Mouse (Mus musculus) kidney, embryonic 15.5 days (tissue): ENCODE data around the gene Il34. TPM values are rescaled to one million over a fixed set of nuclear protein-coding genes. Genes with fewer than 3 reads are reported as not detected.

Experiments used
- ATAC-seq: fragments of 200-750 bp; cut with Nextera tagmentation; replicated peaks from 2 replicates; pipeline ENCODE4 v1.8.0; 2017; ENCODE audit warnings: moderate TSS enrichment; ENCODE audit not compliant: low FRiP score
- H3K27ac ChIP-seq: fragments of 300-500 bp; sonication (generic); 2 replicates; pipeline ENCODE4 v1.5.1; 2015; ENCODE audit warnings: mild to moderate bottlenecking, inconsistent platforms
- H3K27me3 ChIP-seq: fragments of 300-500 bp; sonication (generic); 2 replicates; pipeline ENCODE4 v1.6.1; 2015; ENCODE audit warnings: inconsistent platforms
- H3K36me3 ChIP-seq: fragments of 300-500 bp; sonication (generic); 2 replicates; pipeline ENCODE4 v1.6.1; 2015; ENCODE audit warnings: inconsistent platforms
- H3K4me1 ChIP-seq: fragments of 300-500 bp; sonication (generic); 2 replicates; pipeline ENCODE4 v1.6.1; 2015; ENCODE audit warnings: inconsistent platforms
- H3K4me2 ChIP-seq: fragments of 300-500 bp; sonication (generic); 2 replicates; pipeline ENCODE4 v1.6.1; 2015; ENCODE audit warnings: moderate library complexity, mild to moderate bottlenecking, inconsistent platforms
- H3K4me3 ChIP-seq: fragments of 300-500 bp; sonication (generic); replicated peaks from 2 replicates; pipeline ENCODE4 v1.5.1; 2015; ENCODE audit warnings: mild to moderate bottlenecking, inconsistent platforms
- H3K9ac ChIP-seq: fragments of 300-500 bp; sonication (generic); 2 replicates; pipeline ENCODE4 v1.6.1; 2015; ENCODE audit warnings: mild to moderate bottlenecking, inconsistent platforms
- H3K9me3 ChIP-seq: fragments of 300-500 bp; sonication (generic); replicated peaks from 2 replicates; pipeline ENCODE4 v1.6.1; 2016; ENCODE audit warnings: inconsistent platforms
- WGBS: fragments of 180-500 bp; shearing (Covaris S2); methylation state at CpG from one replicate; pipeline ENCODE4 v1.1.7; 2015; ENCODE audit warnings: mixed read lengths; 5-methylcytosine and 5-hydroxymethylcytosine counted together
- polyA plus RNA-seq: library from polyadenylated mRNA; unstranded; fragments of >200 nt; fragmentation: Nextera tagmentation; extraction: Ambion mirVana; gene quantifications from 2 replicates; pipeline ENCODE4 v1.2.1, GENCODE M21; 2015

The Il34 gene
- polyA plus RNA-seq, 1 experiment from 2014 or later, result 2.0 TPM

- Histone ChIP-seq H3K27ac (peak overlapping the region; percentile 68), H3K9me3 (no peaks in the 10 kb centered on the region), H3K36me3 (no peaks in the 10 kb centered on the region), H3K27me3 (no peaks in the 10 kb centered on the region), H3K4me2 (no peak overlapping the region), H3K4me1 (peaks cover 20% of the 10 kb centered on the region), H3K9ac (no peak overlapping the region), H3K4me3 (no peak overlapping the region)
- 53% methylated on average over 3 of the region's 3 CpGs for WGBS
- peak; percentile 66; the same call in 1 of the 2 replicates for ATAC-seq
These were observed 31.7 kb downstream of the Il34 start for GRCm38 (mm10) chr8:110774047-110774446.

- Histone ChIP-seq H3K9ac (no peak overlapping the region), H3K36me3 (no peaks in the 10 kb centered on the region), H3K4me3 (no peak overlapping the region), H3K4me1 (peaks cover 20% of the 10 kb centered on the region), H3K4me2 (no peak overlapping the region), H3K27ac (no peak overlapping the region), H3K27me3 (no peaks in the 10 kb centered on the region), H3K9me3 (no peaks in the 10 kb centered on the region)
- 67% methylated on average over 7 of the region's 7 CpGs for WGBS
- ATAC-seq, result no peak
These were observed 33.3 kb downstream of the Il34 start for GRCm38 (mm10) chr8:110772452-110772851.

- Histone ChIP-seq H3K27me3 (no peaks in the 10 kb centered on the region), H3K4me2 (no peak overlapping the region), H3K4me1 (peaks cover 4% of the 10 kb centered on the region; the same call in 1 of the 2 replicates), H3K9me3 (no peaks in the 10 kb centered on the region), H3K27ac (no peak overlapping the region), H3K36me3 (no peaks in the 10 kb centered on the region), H3K4me3 (no peak overlapping the region), H3K9ac (no peak overlapping the region)
- 87% methylated on average over 6 of the region's 6 CpGs for WGBS
- ATAC-seq, result no peak
These were observed 38.5 kb downstream of the Il34 start for GRCm38 (mm10) chr8:110767261-110767660.

GRCm38 (mm10) chr8:110764671-110765070 lies 41.1 kb downstream of the Il34 start:
- H3K4me3 ChIP-seq, result no peak overlapping the region
- H3K4me1 ChIP-seq, result peaks cover 23% of the 10 kb centered on the region
- WGBS, result 83% methylated on average over 3 of the region's 3 CpGs
- H3K27me3 ChIP-seq, result no peaks in the 10 kb centered on the region
- no peaks in the 10 kb centered on the region for H3K9me3 ChIP-seq
- H3K9ac ChIP-seq, result no peak overlapping the region
- H3K36me3 ChIP-seq, result no peaks in the 10 kb centered on the region
- no peak overlapping the region for H3K4me2 ChIP-seq
- ATAC-seq, result no peak
- H3K27ac ChIP-seq, result no peak overlapping the region

- WGBS, result 55% methylated on average over 6 of the region's 6 CpGs
- no peak for ATAC-seq
- H3K9ac ChIP-seq, result no peak overlapping the region
These were observed 43.7 kb downstream of the Il34 start for GRCm38 (mm10) chr8:110761988-110762387.

GRCm38 (mm10) chr8:110761185-110761584 lies 44.5 kb downstream of the Il34 start:
- Histone ChIP-seq H3K27me3 (no peaks in the 10 kb centered on the region), H3K9ac (no peak overlapping the region), H3K4me1 (peaks cover 23% of the 10 kb centered on the region), H3K4me3 (no peak overlapping the region), H3K27ac (peak overlapping the region; percentile 33; the same call in 1 of the 2 replicates), H3K4me2 (no peak overlapping the region), H3K9me3 (no peaks in the 10 kb centered on the region), H3K36me3 (no peaks in the 10 kb centered on the region)
- 44% methylated on average over 5 of the region's 5 CpGs for WGBS
- ATAC-seq, result peak; percentile 70

More at GRCm38 (mm10) chr8:110761988-110762387, 43.7 kb downstream of the Il34 start:
- Histone ChIP-seq H3K4me2 (no peak overlapping the region), H3K4me1 (peaks cover 23% of the 10 kb centered on the region), H3K9me3 (no peaks in the 10 kb centered on the region), H3K27ac (no peak overlapping the region), H3K27me3 (no peaks in the 10 kb centered on the region), H3K4me3 (no peak overlapping the region), H3K36me3 (no peaks in the 10 kb centered on the region)

GRCm38 (mm10) chr8:110760280-110760940 lies 45.3 kb downstream of the Il34 start:
- Histone ChIP-seq H3K4me2 (no peak overlapping the region), H3K4me1 (peaks cover 23% of the 10 kb centered on the region), H3K4me3 (no peak overlapping the region), H3K9ac (no peak overlapping the region), H3K27ac (peak overlapping the region; percentile 33), H3K27me3 (no peaks in the 10 kb centered on the region), H3K36me3 (no peaks in the 10 kb centered on the region), H3K9me3 (no peaks in the 10 kb centered on the region)
- ATAC-seq, result no peak
- WGBS, result 66% methylated on average over 7 of the region's 7 CpGs

- Histone ChIP-seq H3K4me3 (no peak overlapping the region), H3K9ac (no peak overlapping the region), H3K4me2 (no peak overlapping the region), H3K27ac (no peak overlapping the region), H3K9me3 (no peaks in the 10 kb centered on the region), H3K27me3 (no peaks in the 10 kb centered on the region), H3K4me1 (peaks cover 28% of the 10 kb centered on the region), H3K36me3 (no peaks in the 10 kb centered on the region)
- WGBS, result 76% methylated on average over 5 of the region's 5 CpGs
- no peak for ATAC-seq
These were observed 49.5 kb downstream of the Il34 start for GRCm38 (mm10) chr8:110756196-110756595.

GRCm38 (mm10) chr8:110755511-110756170 lies 50.1 kb downstream of the Il34 start:
- Histone ChIP-seq H3K27ac (0 out of 2 replicates have a peak overlapping the region, but pooled peaks have one; percentile 1), H3K4me2 (no peak overlapping the region), H3K4me3 (no peak overlapping the region), H3K36me3 (no peaks in the 10 kb centered on the region), H3K4me1 (peaks cover 25% of the 10 kb centered on the region), H3K27me3 (no peaks in the 10 kb centered on the region), H3K9me3 (no peaks in the 10 kb centered on the region), H3K9ac (no peak overlapping the region)
- ATAC-seq, result no peak
- WGBS, result 64% methylated on average over 15 of the region's 15 CpGs

GRCm38 (mm10) chr8:110754713-110755112 lies 51.0 kb downstream of the Il34 start:
- WGBS, result 49% methylated on average over 4 of the region's 4 CpGs
- Histone ChIP-seq H3K4me1 (peaks cover 26% of the 10 kb centered on the region), H3K36me3 (no peaks in the 10 kb centered on the region), H3K9ac (no peak overlapping the region), H3K9me3 (no peaks in the 10 kb centered on the region), H3K27ac (no peak overlapping the region), H3K4me3 (no peak overlapping the region), H3K4me2 (no peak overlapping the region), H3K27me3 (no peaks in the 10 kb centered on the region)
- peak; percentile 52 for ATAC-seq

GRCm38 (mm10) chr8:110751490-110751889 lies 54.2 kb downstream of the Il34 start:
- Histone ChIP-seq H3K36me3 (no peaks in the 10 kb centered on the region), H3K27me3 (no peaks in the 10 kb centered on the region), H3K9ac (no peak overlapping the region), H3K4me2 (no peak overlapping the region), H3K27ac (no peak overlapping the region), H3K4me1 (peaks cover 31% of the 10 kb centered on the region), H3K4me3 (no peak overlapping the region), H3K9me3 (no peaks in the 10 kb centered on the region)
- 73% methylated on average over 5 of the region's 5 CpGs for WGBS
- ATAC-seq, result no peak

- H3K4me2 ChIP-seq, result no peak overlapping the region
- no peak overlapping the region for H3K9ac ChIP-seq
- peaks cover 32% of the 10 kb centered on the region for H3K4me1 ChIP-seq
- H3K4me3 ChIP-seq, result no peak overlapping the region
- no peaks in the 10 kb centered on the region for H3K9me3 ChIP-seq
- ATAC-seq, result no peak
- no peaks in the 10 kb centered on the region for H3K27me3 ChIP-seq
- WGBS, result 36% methylated on average over 13 of the region's 13 CpGs
- H3K36me3 ChIP-seq, result no peaks in the 10 kb centered on the region
- H3K27ac ChIP-seq, result no peak overlapping the region
These were observed 55.5 kb downstream of the Il34 start for GRCm38 (mm10) chr8:110750269-110750668.
